Mouse (Mus musculus): ENCODE measurements around the gene Mvb12b.

The Mvb12b gene

GRCm38 (mm10) chr2:33784721-33785120 is 103.0 kb downstream of the Mvb12b start:
- DNase-seq (ENCODE audit: low spot score in 2 of 2): no peak

- no peak for DNase-seq (ENCODE audit: low spot score in 2 of 2)
Measured at GRCm38 (mm10) chr2:33783419-33783818, 104.3 kb downstream of the Mvb12b start.

- no peak for DNase-seq (ENCODE audit: low spot score in 2 of 2)
Measured at GRCm38 (mm10) chr2:33781655-33782400, 105.9 kb downstream of the Mvb12b start.

- DNase-seq (ENCODE audit: low spot score in 2 of 2): no peak
Measured at GRCm38 (mm10) chr2:33778466-33778865, 109.3 kb downstream of the Mvb12b start.

- DNase-seq (ENCODE audit: low spot score in 2 of 2): no peak
Measured at GRCm38 (mm10) chr2:33777051-33777450, 110.7 kb downstream of the Mvb12b start.

GRCm38 (mm10) chr2:33774884-33775283 is 112.9 kb downstream of the Mvb12b start:
- no peak for DNase-seq (ENCODE audit: low spot score in 2 of 2)

- no peak for DNase-seq (ENCODE audit: low spot score in 2 of 2)
Measured at GRCm38 (mm10) chr2:33774106-33774505, 113.6 kb downstream of the Mvb12b start.

GRCm38 (mm10) chr2:33772439-33772838 is 115.3 kb downstream of the Mvb12b start:
- no peak for DNase-seq (ENCODE audit: low spot score in 2 of 2)

GRCm38 (mm10) chr2:33771388-33771787 is 116.4 kb downstream of the Mvb12b start:
- no peak for DNase-seq (ENCODE audit: low spot score in 2 of 2)

GRCm38 (mm10) chr2:33770526-33771130 is 117.1 kb downstream of the Mvb12b start:
- DNase-seq (ENCODE audit: low spot score in 2 of 2): no peak

GRCm38 (mm10) chr2:33764476-33764875 is 123.3 kb downstream of the Mvb12b start:
- no peak for DNase-seq (ENCODE audit: low spot score in 2 of 2)

- no peak for DNase-seq (ENCODE audit: low spot score in 2 of 2)
Measured at GRCm38 (mm10) chr2:33762210-33762609, 125.5 kb downstream of the Mvb12b start.

GRCm38 (mm10) chr2:33760571-33760991 is 127.2 kb downstream of the Mvb12b start:
- DNase-seq (ENCODE audit: low spot score in 2 of 2): no peak

- DNase-seq (ENCODE audit: low spot score in 2 of 2): no peak
Measured at GRCm38 (mm10) chr2:33759447-33759846, 128.3 kb downstream of the Mvb12b start.

- DNase-seq (ENCODE audit: low spot score in 2 of 2): no peak
Measured at GRCm38 (mm10) chr2:33755633-33756020, 132.1 kb downstream of the Mvb12b start.

GRCm38 (mm10) chr2:33754980-33755632 is 132.6 kb downstream of the Mvb12b start:
- no peak for DNase-seq (ENCODE audit: low spot score in 2 of 2)

GRCm38 (mm10) chr2:33754317-33754633 is 133.5 kb downstream of the Mvb12b start:
- no peak for DNase-seq (ENCODE audit: low spot score in 2 of 2)

GRCm38 (mm10) chr2:33753630-33754316 is 134.0 kb downstream of the Mvb12b start:
- DNase-seq (ENCODE audit: low spot score in 2 of 2): no peak

GRCm38 (mm10) chr2:33750611-33751010 is 137.1 kb downstream of the Mvb12b start:
- DNase-seq (ENCODE audit: low spot score in 2 of 2): no peak

GRCm38 (mm10) chr2:33746471-33746870 is 141.3 kb downstream of the Mvb12b start:
- DNase-seq (ENCODE audit: low spot score in 2 of 2): peak in 1 of 2 experiments; percentile 44

GRCm38 (mm10) chr2:33745724-33746123 is 142.0 kb downstream of the Mvb12b start:
- DNase-seq (ENCODE audit: low spot score in 2 of 2): no peak

- DNase-seq (ENCODE audit: low spot score in 2 of 2): no peak
Measured at GRCm38 (mm10) chr2:33737128-33737527, 150.6 kb downstream of the Mvb12b start.
